Mouse (Mus musculus) urinary bladder, postnatal 10 days (tissue): Measurements from ENCODE around the gene Qser1.
"Not testable (repeated sequence)": the region's sequence is repeated elsewhere in the genome, so short reads cannot be mapped to it uniquely, and the experiment has no call there.

ENCODE experiments used
- DNase-seq: peaks from one replicate; pipeline ENCODE4 v3.0.0; 2022; ENCODE audit warnings: low spot score

The Qser1 gene

GRCm38 (mm10) chr2:104816371-104816827, at the start of gene Qser1:
Qser1 (minus strand) TSS chr2:104816760.
- peak; percentile 9 for DNase-seq

GRCm38 (mm10) chr2:104864176-104864860, 47.8 kb upstream of the Qser1 start:
- DNase-seq: no peak

GRCm38 (mm10) chr2:104860426-104860825, 43.9 kb upstream of the Qser1 start:
- no peak for DNase-seq

GRCm38 (mm10) chr2:104859060-104859459, 42.5 kb upstream of the Qser1 start:
- no peak for DNase-seq

- DNase-seq: not testable (repeated sequence)
These were observed 41.5 kb upstream of the Qser1 start for GRCm38 (mm10) chr2:104858083-104858482.

GRCm38 (mm10) chr2:104856218-104856617, 39.7 kb upstream of the Qser1 start:
- DNase-seq: no peak

GRCm38 (mm10) chr2:104855732-104856131, 39.2 kb upstream of the Qser1 start:
- no peak for DNase-seq

GRCm38 (mm10) chr2:104854836-104855235, 38.3 kb upstream of the Qser1 start:
- no peak for DNase-seq

GRCm38 (mm10) chr2:104852546-104852945, 36.0 kb upstream of the Qser1 start:
- DNase-seq: no peak

- DNase-seq: no peak
These were observed 35.1 kb upstream of the Qser1 start for GRCm38 (mm10) chr2:104851686-104852085.

GRCm38 (mm10) chr2:104849991-104850359, 33.4 kb upstream of the Qser1 start:
- no peak for DNase-seq

GRCm38 (mm10) chr2:104849276-104849990, 32.9 kb upstream of the Qser1 start, which contains the start of gene Prrg4:
Prrg4 (minus strand) TSS chr2:104849876.
- DNase-seq: peak; percentile 24

- DNase-seq: no peak
These were observed 31.9 kb upstream of the Qser1 start for GRCm38 (mm10) chr2:104848235-104849161.

- DNase-seq: no peak
These were observed 31.1 kb upstream of the Qser1 start for GRCm38 (mm10) chr2:104847645-104848044.

GRCm38 (mm10) chr2:104846638-104847414, 30.3 kb upstream of the Qser1 start:
- no peak for DNase-seq

- DNase-seq: no peak
These were observed 26.0 kb upstream of the Qser1 start for GRCm38 (mm10) chr2:104842559-104842958.

- no peak for DNase-seq
These were observed 25.2 kb upstream of the Qser1 start for GRCm38 (mm10) chr2:104841736-104842135.

- no peak for DNase-seq
These were observed 24.4 kb upstream of the Qser1 start for GRCm38 (mm10) chr2:104840974-104841373.

GRCm38 (mm10) chr2:104832486-104832885, 15.9 kb upstream of the Qser1 start:
- DNase-seq: no peak

GRCm38 (mm10) chr2:104826191-104826590, 9.6 kb upstream of the Qser1 start:
- DNase-seq: no peak

- DNase-seq: not testable (repeated sequence)
These were observed 2.2 kb upstream of the Qser1 start for GRCm38 (mm10) chr2:104818763-104819162.
